Mouse (Mus musculus) retina, adult 2 months (tissue): ENCODE measurements around the gene Fmnl1.

Source experiments
- DNase-seq: peaks from one replicate; pipeline ENCODE4 v3.0.0-alpha.2; 2012; ENCODE audit warnings: low read depth, low spot score

Fmnl1 gene

DNA sequence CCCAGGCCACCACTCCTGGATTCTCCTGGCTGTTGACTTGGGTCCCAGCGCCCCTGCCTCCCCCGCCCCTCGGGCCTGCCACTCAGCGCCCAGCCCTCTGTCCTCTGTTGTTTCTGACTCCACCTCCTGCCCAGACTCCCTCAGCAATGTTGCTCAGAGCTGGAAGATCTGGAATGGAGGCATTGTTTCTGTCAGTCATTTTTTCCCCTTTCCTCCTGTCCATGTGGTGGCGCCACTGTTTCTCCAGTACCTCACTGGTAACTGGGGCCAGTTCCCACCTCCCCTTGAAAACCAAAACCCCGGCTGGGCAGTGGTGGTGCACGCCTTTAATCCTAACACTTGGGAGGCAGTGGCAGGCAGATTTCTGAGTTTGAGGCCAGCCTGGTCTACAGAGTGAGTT is 9.5 kb upstream of the Fmnl1 start:
- no peak for DNase-seq

DNA sequence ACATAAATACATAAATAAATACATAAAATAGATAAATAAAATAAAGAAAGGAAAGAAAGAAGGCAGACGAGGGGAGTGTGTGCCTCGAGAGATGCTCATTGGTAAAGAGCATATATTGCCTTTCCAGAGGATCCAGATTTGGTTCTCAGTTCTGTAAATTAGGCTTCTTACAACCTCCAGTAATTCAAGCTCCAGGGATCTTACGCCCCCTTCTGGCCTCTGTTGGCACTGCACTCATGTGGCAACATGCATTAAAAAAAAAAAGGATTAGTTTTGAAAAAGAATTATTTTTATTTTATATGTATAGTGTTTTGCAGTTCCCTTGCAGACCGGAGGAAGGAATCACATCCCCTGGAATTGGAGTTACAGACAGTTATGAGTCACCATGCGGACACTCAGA is 8.8 kb upstream of the Fmnl1 start:
- DNase-seq = no peak

DNA sequence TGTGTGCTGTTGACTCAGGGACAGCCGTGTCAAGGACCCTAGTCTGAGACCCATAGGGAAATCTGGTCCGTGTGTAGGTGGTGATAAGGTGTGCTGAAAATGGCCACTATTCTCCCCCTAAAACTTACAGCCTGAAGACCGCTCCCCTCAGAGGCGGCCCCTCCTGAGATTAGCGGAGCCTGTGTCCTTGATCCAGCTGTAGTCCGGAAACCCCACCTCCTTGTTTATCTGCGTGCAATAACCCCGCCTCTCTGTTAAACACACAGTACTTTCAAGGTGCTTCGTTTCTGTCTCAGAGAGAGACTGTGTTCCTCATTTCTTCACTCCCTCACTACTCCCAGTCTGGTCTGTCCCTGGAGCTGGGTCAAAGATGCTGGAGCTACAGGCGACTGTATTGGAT is 6.5 kb upstream of the Fmnl1 start:
- DNase-seq = no peak

DNA sequence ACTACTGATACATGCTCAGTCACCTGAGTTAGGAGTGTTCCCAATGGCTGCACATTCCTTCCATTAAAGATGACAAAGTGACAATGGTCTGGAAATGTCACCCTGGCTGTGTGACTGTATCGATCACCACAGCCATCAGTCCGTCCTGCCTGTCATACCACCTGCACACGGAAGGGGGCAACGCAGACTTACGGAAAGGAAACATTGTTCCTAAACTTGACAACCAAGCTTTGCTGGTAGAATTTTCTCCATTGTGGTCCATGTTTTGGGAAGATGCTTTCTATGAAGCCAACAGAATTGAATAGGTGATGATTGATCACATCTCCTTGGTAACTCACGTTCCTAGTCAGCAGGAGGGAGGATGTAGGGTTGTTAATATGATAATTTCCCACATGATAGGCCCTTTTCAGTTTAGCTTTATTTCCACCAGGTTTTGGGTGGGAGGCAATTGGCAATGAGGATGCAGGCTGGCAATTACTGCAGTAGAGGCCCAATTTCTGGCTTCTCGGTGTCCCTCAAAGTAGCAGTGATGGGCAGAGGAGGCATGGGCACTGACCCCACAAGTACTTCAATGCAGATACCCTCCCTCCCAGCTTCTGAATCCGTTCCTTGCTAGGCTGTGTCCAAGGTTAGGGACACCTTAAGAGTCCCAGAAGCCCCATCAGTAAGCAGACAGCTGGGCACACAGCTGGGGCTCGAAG is 2.1 kb upstream of the Fmnl1 start:
- DNase-seq = peak; percentile 36

DNA sequence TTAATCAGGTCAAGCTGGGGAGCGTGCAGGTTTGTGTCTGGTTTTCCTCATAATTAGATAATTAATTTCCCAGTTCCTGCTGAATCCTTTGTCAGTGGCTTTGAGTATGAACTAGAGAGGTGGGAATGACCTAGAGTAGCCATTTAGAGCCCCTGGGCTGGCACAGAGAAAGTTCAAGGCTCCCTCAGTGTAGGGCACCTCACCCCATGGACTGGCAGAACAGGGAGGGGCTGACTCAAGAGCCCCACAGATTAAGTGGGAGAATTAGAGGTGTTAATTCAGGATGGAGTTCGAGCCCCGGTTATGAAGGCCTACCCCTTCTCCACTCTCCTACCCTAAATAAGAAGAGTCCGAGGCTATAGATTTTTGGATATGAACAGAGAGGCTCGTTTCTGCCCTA is 1.2 kb upstream of the Fmnl1 start:
- DNase-seq = no peak

DNA sequence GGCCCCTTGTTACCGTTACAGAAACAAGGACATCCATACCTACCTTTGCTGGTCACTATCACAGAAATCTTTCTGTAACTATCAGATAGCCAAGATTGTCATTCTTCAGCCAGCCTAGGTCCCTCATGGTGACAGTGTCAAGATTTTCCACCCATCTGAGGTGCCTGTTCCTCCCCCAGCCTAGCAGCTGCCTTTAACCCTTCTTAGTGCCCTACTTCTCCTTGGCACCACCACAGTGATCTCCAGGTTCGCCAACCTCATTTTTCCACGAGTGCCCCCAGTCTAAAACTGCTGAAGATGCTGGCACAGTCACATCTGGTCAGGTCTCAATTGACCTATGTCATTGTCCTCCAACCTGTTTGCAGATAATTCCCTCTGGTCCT is 805 bp upstream of the Fmnl1 start:
- no peak for DNase-seq

DNA sequence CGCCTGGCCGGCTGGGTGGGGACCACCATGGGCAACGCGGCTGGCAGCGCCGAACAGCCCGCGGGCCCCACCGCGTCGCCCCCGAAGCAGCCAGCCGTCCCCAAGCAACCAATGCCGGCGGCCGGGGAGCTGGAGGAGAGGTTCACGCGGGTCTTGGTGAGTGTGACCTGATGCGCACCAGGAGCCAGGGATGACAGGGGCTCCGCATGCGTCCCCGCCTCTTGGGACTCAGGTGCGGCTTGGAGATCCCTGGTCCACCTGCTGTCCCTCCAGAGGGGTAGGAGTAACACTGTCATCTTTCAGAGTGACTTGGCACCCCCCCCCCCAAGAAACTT is 346 bp downstream of the Fmnl1 start:
- no peak for DNase-seq

DNA sequence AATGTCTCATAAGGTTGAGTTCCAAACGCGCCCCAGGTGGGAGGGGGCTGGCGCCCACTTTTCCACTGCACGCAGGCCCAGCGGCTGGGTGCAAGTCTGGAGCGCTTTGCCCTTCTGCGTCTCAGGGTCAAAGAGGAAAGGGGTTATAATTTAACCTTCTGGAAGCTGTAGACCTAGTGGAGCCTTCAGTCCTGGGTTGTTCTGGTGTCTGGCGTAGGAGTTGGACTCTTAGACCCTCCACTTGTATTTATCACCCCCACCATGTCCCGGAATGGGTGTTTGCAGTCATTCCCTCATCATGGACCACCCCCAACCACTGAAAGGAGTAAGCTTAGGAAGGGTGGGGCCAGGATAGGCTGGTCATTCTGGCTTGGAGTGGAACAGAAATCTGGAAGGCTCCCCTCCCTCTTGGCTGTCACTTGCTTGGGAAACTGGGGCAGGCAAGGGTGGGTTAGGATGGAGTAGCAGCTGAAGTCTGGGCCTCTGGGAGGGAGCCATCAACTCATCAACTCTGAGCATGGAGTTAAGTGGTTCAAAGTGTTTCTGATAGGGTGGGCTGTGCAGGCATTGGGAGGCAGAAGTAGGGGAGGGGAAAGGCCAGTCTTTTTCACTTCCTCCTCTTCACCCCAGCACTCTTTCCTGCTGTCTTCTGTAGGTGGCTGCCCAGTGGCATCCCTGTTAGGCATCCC is 940 bp downstream of the Fmnl1 start:
- DNase-seq = no peak

DNA sequence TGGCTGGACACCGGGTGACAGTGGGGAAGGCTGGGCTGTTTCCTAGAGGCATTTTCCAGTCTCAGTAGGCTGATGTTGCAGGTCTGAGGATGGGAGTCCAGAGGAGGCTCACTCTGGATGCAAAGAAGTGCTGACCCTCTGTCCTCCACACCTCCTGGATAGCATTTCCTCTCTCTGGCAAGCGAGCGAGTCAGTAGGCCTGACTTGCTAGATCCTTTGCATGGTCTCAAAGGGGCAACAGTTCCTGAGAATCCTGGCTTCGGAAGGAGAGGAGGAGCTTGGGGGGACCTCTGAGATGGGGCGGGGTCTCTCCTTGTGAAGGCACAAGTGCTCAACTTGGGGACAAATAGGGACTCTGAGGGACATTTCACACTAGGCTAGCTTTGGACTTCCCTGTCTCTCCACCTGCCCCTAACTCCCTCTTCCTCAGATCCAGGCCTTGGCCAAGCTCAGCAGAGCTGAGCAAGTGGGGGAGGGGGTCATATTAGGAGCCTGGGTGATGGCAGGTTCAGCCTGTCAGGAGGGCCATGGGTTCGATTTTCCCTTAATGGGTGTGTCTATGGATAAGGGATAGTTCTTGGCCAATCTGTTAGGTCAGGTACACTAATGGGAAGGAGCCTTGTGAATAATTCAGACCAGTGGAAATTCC is 1.6 kb downstream of the Fmnl1 start:
- no peak for DNase-seq

DNA sequence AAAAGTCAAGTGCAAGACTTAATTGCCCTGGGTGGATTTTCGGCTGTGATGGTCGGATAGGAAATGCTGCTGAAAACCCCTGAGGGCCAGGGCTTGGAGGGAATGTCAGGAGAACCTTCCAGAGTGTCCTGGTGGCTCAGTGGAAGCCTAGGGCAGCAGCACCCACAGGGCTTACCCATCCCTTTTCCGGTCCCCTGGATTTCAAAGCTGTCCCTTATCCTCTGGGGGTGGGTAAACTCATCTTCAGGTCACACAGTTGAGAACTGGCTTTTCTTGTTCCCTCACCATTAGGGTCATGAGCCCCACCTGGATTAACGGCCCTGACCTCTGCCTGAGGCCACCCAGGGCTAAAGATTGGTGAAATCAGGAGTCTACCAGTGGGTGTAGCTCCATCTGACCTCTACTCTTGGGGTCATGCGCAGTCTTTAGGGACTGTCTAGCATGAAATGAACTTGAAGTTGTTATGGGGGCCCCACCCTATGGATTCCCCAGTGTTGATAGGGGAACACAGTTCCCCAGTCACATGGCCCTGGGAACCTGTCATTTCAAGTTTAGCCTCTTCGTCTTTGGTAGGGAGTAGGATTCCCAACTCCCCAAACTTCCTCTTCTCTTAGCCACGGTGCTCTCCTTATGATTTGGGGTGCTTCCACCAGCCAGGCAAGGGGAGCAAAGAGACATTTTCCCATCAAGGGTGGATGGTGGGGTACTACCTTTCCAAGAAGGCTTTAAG is 2.3 kb downstream of the Fmnl1 start:
- DNase-seq = no peak

DNA sequence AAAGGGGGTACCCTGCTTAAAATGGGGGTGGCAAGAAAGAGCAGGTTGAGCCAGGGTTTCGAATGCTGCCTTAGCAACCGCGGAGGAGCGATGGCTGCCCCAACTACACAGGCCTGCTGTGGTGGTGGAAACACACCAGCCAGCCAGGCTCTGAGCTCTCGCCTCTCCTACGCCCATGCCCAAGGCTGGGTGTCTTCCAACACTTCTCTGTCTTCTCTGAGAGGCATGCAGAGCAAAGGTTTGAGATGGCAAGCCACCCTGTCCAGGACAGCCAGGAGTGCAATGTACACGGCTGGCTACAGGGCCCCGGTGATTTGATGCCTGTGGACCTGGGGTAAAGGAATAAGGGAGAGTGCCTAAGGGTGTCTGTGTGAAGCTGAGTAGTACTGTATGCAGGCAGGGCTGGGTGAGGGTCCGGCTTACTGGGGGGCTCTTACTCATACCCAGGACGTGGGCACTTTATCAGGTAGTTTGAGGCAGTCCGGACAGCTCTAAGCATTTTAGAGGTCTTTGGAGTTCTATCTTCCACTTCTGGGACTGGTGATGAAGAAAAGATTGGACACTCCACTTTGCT is 3.0 kb downstream of the Fmnl1 start:
- no peak for DNase-seq

DNA sequence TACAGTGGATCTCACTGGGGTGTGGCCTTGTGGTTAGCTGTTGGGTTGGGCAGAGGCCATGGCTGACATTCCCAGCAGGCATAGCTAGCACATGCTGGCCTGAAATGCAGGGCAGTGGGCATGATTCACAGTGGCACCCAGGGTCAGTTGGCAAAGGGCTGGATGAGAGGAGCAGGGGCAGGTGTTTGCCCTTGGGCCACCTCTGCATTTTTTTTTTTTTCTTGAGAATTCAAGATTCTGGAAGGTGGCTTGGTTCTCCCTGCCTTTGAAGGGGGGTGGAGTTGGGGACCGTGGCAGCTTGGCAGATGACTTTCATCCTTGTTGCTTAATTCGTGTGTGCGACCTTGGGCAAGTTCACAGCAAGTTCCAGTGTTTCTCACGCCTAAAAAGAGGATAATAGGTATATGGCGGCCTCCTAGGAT is 3.5 kb downstream of the Fmnl1 start:
- no peak for DNase-seq

DNA sequence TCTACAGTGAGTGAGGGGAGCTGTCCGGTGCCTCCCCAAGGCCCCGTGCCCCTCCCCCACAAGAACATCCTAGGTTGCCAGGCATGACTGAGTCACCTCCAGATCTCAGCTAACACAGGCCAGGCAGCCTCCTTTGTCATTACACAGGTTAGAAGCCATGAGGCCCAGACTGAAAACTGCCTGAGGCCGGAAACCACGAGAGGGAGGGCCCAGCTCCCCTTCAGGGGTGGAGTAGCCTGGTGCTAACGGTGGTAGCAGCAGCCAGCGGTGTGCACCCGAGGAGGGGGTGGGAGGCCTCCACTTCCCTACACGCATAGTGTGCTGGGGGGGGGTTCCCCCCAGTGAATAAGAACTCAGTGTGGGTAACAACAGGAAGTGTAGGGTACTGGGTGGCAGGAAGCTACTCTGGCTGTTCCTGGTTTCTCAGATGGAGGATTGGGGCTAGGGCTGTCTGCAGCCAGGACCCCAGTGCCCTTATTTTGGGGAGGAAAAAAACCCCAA is 4.0 kb downstream of the Fmnl1 start:
- DNase-seq = no peak

DNA sequence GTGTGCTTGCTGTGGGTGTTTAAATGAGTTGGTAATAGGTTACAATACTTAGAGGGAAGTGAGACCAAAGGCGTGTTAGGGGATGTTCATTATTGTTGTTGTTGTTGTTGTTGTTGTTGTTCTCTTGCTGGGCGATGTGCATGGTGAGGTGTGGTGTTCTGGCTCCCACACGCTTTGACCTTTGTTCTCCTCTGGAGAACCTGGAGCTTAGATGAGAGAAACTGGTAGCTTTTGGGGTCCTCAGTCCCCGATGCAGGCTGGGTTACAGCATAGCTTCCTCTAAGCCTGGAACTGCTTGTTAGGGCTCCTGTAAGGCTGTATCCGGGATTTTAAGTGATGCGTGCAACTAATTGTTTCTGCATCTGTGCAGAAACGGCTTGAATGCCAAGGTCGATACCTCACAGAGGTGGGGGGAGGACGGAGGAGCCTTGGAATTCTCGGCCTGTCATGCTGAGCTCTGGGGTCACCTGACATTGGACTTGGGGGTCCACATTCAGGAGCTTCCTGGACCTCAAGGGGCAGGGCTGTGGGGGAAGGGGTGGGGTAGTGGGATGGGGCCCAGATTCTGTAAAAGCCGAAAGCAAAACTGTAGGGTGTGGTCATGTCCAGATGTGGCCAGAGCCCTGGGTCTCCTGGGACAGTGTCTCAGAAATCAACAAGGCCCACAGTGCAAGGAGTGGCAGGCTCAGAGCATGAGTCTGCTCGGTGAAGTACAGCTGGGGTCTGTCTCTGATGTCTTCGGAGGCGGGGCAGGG is 5.0 kb downstream of the Fmnl1 start:
- no peak for DNase-seq

DNA sequence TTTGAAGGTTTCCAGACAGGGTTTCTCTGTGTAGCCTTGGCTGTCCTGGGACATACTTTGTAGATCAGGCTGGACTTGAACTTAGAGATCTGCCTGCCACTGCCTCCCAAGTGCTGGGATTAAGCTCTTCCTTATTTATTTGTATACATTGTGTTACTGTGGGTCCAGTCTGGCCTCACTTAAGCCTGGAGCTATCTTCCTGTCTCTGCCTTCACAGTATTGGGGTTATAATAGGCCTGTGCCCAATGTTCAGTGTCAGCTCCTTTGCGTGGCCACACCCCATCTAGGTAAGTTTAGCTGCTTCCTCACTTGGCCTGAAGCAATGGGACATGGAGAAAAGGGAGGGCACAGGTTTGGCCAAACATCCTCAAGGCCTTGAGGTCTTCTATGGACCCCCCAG is 5.6 kb downstream of the Fmnl1 start:
- DNase-seq = no peak

DNA sequence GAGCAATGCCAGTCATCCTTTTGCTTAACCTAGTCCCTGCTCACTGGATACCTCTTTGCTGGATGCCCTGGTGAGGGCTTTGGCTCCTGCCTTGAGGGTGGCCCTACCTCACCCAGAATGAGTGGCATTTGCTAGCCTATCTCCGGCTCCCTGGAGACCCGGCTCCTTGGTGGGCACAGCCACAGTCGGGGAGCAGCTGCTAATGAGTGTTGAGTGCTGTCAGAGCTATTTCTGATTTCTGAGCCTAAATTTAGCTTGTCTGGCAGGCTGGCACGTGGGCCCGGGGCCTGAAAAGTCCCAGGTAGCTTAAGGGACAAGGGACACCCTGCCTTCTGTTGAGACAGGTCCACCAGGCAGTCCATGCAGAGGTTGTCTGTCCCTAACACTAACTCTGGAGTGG is 6.3 kb downstream of the Fmnl1 start:
- no peak for DNase-seq

DNA sequence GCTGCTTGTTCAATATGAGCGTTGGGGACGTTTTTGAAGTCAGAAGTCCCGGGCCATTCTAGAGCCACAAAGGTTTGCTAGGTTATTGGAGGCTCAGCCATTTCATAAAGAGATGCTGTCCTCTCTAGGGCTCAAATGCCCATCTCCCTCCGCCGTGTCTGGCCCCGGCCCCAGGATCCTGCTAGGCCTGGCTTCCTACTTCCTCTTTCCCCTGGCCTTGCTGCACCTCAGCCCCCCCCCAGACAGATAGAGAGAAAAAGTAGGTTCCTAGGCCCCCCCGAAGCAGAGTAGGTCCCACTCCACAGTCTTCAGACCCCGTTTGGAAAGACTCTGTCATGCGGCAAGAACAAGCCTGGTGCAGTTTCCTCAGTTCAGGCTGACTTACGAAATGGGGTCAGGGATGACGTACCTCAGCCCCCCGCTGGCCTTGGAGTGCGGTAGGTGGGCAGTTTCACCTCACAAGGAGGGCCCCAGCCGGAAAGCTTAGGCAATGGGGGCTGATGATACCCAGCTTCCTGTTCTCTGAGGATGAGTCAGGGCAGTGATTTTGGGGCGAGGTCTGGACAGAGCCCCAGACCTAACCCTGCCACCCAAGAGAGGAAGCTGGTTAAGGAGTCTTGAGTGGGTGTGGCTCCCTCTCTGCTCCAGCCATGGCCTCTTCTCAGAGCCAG is 7.0 kb downstream of the Fmnl1 start:
- no peak for DNase-seq

DNA sequence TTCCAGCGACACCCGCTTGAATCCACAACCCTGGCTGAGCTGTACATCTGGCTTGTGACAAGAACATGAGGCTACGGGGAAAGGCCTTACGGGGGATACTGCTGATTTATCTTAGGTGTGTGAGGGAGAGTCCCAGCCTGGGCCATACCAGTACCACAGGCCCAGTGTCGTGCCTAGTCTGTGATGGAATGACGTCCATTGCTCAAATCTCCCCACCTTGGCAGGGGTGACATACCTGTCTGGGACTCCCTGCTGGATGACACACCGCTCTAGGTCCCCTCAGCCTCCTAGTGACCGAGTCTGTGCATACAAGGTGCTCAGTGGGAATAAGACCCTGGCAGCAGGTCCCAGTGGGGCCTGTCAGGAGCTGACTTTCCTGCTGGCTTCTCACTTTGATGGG is 7.8 kb downstream of the Fmnl1 start:
- no peak for DNase-seq

DNA sequence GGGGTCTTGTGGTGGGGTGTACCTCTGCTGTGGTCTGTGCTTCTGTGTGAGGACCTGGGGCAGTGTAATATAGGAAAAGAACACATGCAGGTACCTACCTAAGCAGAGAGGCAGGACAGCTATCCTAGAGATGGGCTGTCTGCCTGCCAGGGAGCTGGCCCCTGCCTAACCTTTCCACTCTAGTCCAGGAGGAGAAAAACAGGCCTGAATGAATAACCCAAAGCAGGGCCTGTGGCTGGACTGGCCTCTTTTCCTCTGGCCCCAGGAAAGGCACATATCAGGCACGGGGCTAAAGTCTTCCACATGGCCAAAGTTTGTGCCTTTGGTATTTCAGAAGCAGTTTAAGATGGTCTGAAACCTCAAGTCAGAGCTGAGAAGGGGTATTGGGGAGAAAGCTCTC is 9.5 kb downstream of the Fmnl1 start:
- DNase-seq = no peak

DNA sequence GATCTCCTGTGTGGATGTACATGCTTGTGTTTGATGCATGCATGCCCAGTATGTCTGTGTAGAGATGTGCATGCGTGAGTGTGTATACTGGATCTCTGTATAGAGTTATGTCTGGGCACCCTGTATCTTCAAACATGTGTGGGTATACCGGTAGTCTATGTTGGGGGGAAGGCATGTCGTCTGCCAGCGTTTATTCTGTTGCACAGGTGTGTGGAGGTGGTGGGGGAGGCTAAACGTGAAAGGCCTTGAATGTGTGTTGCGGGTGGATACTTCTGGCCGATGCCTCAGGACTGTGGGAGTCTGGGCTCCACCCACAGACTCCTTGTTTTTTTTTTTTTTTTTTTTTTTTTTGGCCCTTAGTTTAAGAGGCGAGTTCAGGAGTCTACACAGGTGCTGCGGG is 10.4 kb downstream of the Fmnl1 start:
- no peak for DNase-seq

DNA sequence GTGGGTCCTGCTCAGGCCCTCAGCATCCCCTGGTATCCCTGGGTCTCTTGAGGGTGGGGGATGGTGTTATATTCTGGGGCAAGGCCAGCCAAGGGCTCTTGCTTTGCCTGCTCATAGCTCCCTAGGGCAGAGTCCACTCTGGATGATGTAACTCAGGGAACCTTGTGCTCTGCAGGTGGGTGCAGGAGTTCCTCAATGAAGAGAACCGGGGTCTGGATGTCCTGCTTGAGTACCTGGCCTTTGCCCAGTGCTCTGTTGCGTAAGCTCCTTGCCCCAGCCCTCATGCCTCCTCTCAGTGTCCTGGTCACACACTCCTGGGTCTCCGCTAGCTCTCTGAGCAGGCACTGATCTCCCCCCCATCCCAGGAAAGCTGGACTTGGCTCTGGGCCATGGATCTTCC is 11.0 kb downstream of the Fmnl1 start:
- no peak for DNase-seq
